Mouse (Mus musculus) olfactory bulb, adult 2 months (tissue): ENCODE measurements around the gene Chmp1a.

Source experiments
- CTCF ChIP-seq: fragments of 200-500 bp; IDR thresholded peaks from 2 replicates; pipeline ENCODE4 v1.5.1; 2012; ENCODE audit warnings: low read depth, mild to moderate bottlenecking, low read length, moderate library complexity; ENCODE audit not compliant: insufficient read depth
- POLR2A ChIP-seq: fragments of 200-500 bp; IDR thresholded peaks from 2 replicates; pipeline ENCODE4 v1.6.1; 2012; ENCODE audit warnings: mild to moderate bottlenecking, low read depth, low read length, moderate library complexity; ENCODE audit not compliant: insufficient read depth

- TF ChIP-seq CTCF (no peak), POLR2A (no peak)
These were observed 33.0 kb upstream of the Chmp1a start for GRCm38 (mm10) chr8:123245543-123245942.
